Mouse (Mus musculus) MEL (cell line): ENCODE measurements around the gene 6330409D20Rik. TPM values are rescaled to one million over a fixed set of nuclear protein-coding genes. Genes with fewer than 3 reads are reported as not detected.

Experiments used
- polyA plus RNA-seq, 2 experiments: library from polyadenylated mRNA; stranded (reverse) in 1 of 2; unstranded in 1 of 2; fragments of >175 nt in 1 of 2; fragments of >200 nt in 1 of 2; gene quantifications; 2 replicates each; pipeline versions ENCODE4 v1.2.1 to v1.2.4; 2012; ENCODE audit warnings: low replicate concordance in 2 of 2, low read depth in 1 of 2; ENCODE audit not compliant: insufficient read length in 2 of 2, insufficient read depth in 1 of 2, missing spikeins in 1 of 2
- total RNA-seq: library from RNA; depleted of rRNA; stranded (reverse); fragments of 300-350 nt; gene quantifications from 2 replicates; pipeline ENCODE4 v1.2.3, GENCODE M21; 2012; rRNA removed

6330409D20Rik gene
- total and polyA plus RNA-seq, 3 experiments, result not detected

Other genes starting within 250 kb of the 6330409D20Rik start
- 1.5 and 2.4 TPM in 2 replicates for gene Fam102a, start 205.7 kb downstream of the 6330409D20Rik start, total RNA-seq
- gene Fam102a, start 205.7 kb downstream of the 6330409D20Rik start, polyA plus RNA-seq, result 1 to 10 TPM in 1 of 2 experiments, not detected in 1; 1.8 TPM
- gene Dpm2, start 170.2 kb downstream of the 6330409D20Rik start, total RNA-seq, result 39.5 and 45.8 TPM in 2 replicates
- gene Dpm2, start 170.2 kb downstream of the 6330409D20Rik start, polyA plus RNA-seq, result 100 to 1,000 TPM in 1 of 2 experiments, not detected in 1; 109 TPM
- gene Pip5kl1, start 166.2 kb downstream of the 6330409D20Rik start, total RNA-seq, result 0.56 and 0.58 TPM in 2 replicates
- gene Pip5kl1, start 166.2 kb downstream of the 6330409D20Rik start, polyA plus RNA-seq, result under 1 TPM in 1 of 2 experiments, not detected in 1; 0.22 TPM
- 0.12 and 0.13 TPM in 2 replicates for gene 9430097D07Rik, start 165.3 kb downstream of the 6330409D20Rik start, total RNA-seq
- gene 9430097D07Rik, start 165.3 kb downstream of the 6330409D20Rik start, polyA plus RNA-seq, result under 1 TPM in 1 of 2 experiments, not detected in 1; 0.11 TPM
- gene St6galnac4, start 153.9 kb downstream of the 6330409D20Rik start, total RNA-seq, result 44.3 and 58.3 TPM in 2 replicates
- gene St6galnac4, start 153.9 kb downstream of the 6330409D20Rik start, polyA plus RNA-seq, result 100 to 1,000 TPM in 1 of 2 experiments, not detected in 1; 109 TPM
- gene St6galnac6, start 141.3 kb downstream of the 6330409D20Rik start, total RNA-seq, result 9.0 and 12.5 TPM in 2 replicates
- gene St6galnac6, start 141.3 kb downstream of the 6330409D20Rik start, polyA plus RNA-seq, result 10 to 100 TPM in 1 of 2 experiments, not detected in 1; 26.5 TPM
- gene Ak1, start 119.3 kb downstream of the 6330409D20Rik start, total RNA-seq, result 0.12 TPM in 1 of 2 replicates, not detected in the other
- gene Ak1, start 119.3 kb downstream of the 6330409D20Rik start, polyA plus RNA-seq, result under 1 TPM in 1 of 2 experiments, not detected in 1; 0.13 TPM
- 0.33 and 0.73 TPM in 2 replicates for gene Eng, start 94.4 kb downstream of the 6330409D20Rik start, total RNA-seq
- 1 to 10 TPM in 1 of 2 experiments, not detected in 1; 1.0 TPM for gene Eng, start 94.4 kb downstream of the 6330409D20Rik start, polyA plus RNA-seq
- gene Fpgs, start 36.9 kb downstream of the 6330409D20Rik start, total RNA-seq, result 32.5 and 40.0 TPM in 2 replicates
- gene Fpgs, start 36.9 kb downstream of the 6330409D20Rik start, polyA plus RNA-seq, result 10 to 100 TPM in 1 of 2 experiments, not detected in 1; 73.9 TPM
- gene Cdk9, start 27.9 kb downstream of the 6330409D20Rik start, total RNA-seq, result 30.9 and 37.7 TPM in 2 replicates
- gene Cdk9, start 27.9 kb downstream of the 6330409D20Rik start, polyA plus RNA-seq, result 100 to 1,000 TPM in 1 of 2 experiments, not detected in 1; 125 TPM
- gene Sh2d3c, start 20.0 kb downstream of the 6330409D20Rik start, total RNA-seq, result 0.19 and 0.26 TPM in 2 replicates
- under 1 TPM in 1 of 2 experiments, not detected in 1; 0.43 TPM for gene Sh2d3c, start 20.0 kb downstream of the 6330409D20Rik start, polyA plus RNA-seq
- gene Tor2a, start 16.2 kb upstream of the 6330409D20Rik start, total RNA-seq, result 46.6 and 54.7 TPM in 2 replicates
- gene Tor2a, start 16.2 kb upstream of the 6330409D20Rik start, polyA plus RNA-seq, result 10 to 100 TPM in 1 of 2 experiments, not detected in 1; 62.2 TPM
- 0.26 and 0.69 TPM in 2 replicates for gene Ttc16, start 34.6 kb upstream of the 6330409D20Rik start, total RNA-seq
- under 1 TPM in 1 of 2 experiments, not detected in 1; 0.35 TPM for gene Ttc16, start 34.6 kb upstream of the 6330409D20Rik start, polyA plus RNA-seq
- gene Ptrh1, start 34.8 kb upstream of the 6330409D20Rik start, total RNA-seq, result 18.0 and 27.9 TPM in 2 replicates
- 10 to 100 TPM in 1 of 2 experiments, not detected in 1; 12.3 TPM for gene Ptrh1, start 34.8 kb upstream of the 6330409D20Rik start, polyA plus RNA-seq
- 0.12 and 0.13 TPM in 2 replicates for gene Cfap157, start 43.4 kb upstream of the 6330409D20Rik start, total RNA-seq
- gene Cfap157, start 43.4 kb upstream of the 6330409D20Rik start, polyA plus RNA-seq, result 1 to 10 TPM in 1 of 2 experiments, not detected in 1; 2.3 TPM
- gene Stxbp1, start 106.2 kb upstream of the 6330409D20Rik start, total RNA-seq, result 7.1 and 8.2 TPM in 2 replicates
- 10 to 100 TPM in 1 of 2 experiments, not detected in 1; 33.2 TPM for gene Stxbp1, start 106.2 kb upstream of the 6330409D20Rik start, polyA plus RNA-seq
- gene Fam129b, start 135.1 kb upstream of the 6330409D20Rik start, total RNA-seq, result 11.5 and 17.5 TPM in 2 replicates
- 10 to 100 TPM in 1 of 2 experiments, not detected in 1; 20.0 TPM for gene Fam129b, start 135.1 kb upstream of the 6330409D20Rik start, polyA plus RNA-seq
- 1,806 and 1,842 TPM in 2 replicates for gene Rpl12, start 220.5 kb upstream of the 6330409D20Rik start, total RNA-seq
- gene Rpl12, start 220.5 kb upstream of the 6330409D20Rik start, polyA plus RNA-seq, result 100 to 1,000 TPM in 1 of 2 experiments, not detected in 1; 116 TPM
- gene Lrsam1, start 220.6 kb upstream of the 6330409D20Rik start, total RNA-seq, result 13.5 and 17.9 TPM in 2 replicates
- gene Lrsam1, start 220.6 kb upstream of the 6330409D20Rik start, polyA plus RNA-seq, result 10 to 100 TPM in 1 of 2 experiments, not detected in 1; 14.2 TPM
- gene Slc2a8, start 241.1 kb upstream of the 6330409D20Rik start, total RNA-seq, result 7.4 and 7.8 TPM in 2 replicates
- gene Slc2a8, start 241.1 kb upstream of the 6330409D20Rik start, polyA plus RNA-seq, result 10 to 100 TPM in 1 of 2 experiments, not detected in 1; 16.0 TPM